Mouse (Mus musculus) embryonic facial prominence, embryonic 12.5 days (tissue): Measurements from ENCODE around the gene Abhd17c. TPM values are rescaled to one million over a fixed set of nuclear protein-coding genes. Genes with fewer than 3 reads are reported as not detected.
"Not testable (repeated sequence)": the region's sequence is repeated elsewhere in the genome, so short reads cannot be mapped to it uniquely, and the experiment has no call there.

Experiments used
- ATAC-seq: fragments of 200-750 bp; cut with Nextera tagmentation; 2 replicates; pipeline ENCODE4 v1.8.0; 2017; ENCODE audit not compliant: insufficient number of reproducible peaks, insufficient read depth, low FRiP score, low TSS enrichment
- H3K27ac ChIP-seq: fragments of 300-500 bp; sonication (generic); 2 replicates; pipeline ENCODE4 v1.5.1; 2016; ENCODE audit warnings: mild to moderate bottlenecking
- H3K27me3 ChIP-seq: fragments of 300-500 bp; sonication (generic); 2 replicates; pipeline ENCODE4 v1.6.1; 2016; ENCODE audit warnings: mild to moderate bottlenecking, moderate library complexity
- H3K36me3 ChIP-seq: fragments of 300-500 bp; sonication (generic); 2 replicates; pipeline ENCODE4 v1.6.1; 2016; ENCODE audit warnings: mild to moderate bottlenecking
- H3K4me1 ChIP-seq: fragments of 300-500 bp; sonication (generic); 2 replicates; pipeline ENCODE4 v1.6.1; 2016
- H3K4me2 ChIP-seq: fragments of 300-500 bp; sonication (generic); replicated peaks from 2 replicates; pipeline ENCODE4 v1.6.1; 2016; ENCODE audit warnings: mild to moderate bottlenecking, moderate library complexity
- H3K4me3 ChIP-seq: fragments of 300-500 bp; sonication (generic); 2 replicates; pipeline ENCODE4 v1.5.1; 2016; ENCODE audit warnings: mild to moderate bottlenecking
- H3K9ac ChIP-seq: fragments of 300-500 bp; sonication (generic); 2 replicates; pipeline ENCODE4 v1.6.1; 2016; ENCODE audit warnings: mild to moderate bottlenecking, moderate library complexity
- H3K9me3 ChIP-seq: fragments of 300-500 bp; sonication (generic); 2 replicates; pipeline ENCODE4 v1.6.1; 2016; ENCODE audit warnings: mild to moderate bottlenecking, moderate library complexity
- WGBS: fragments of 180-500 bp; shearing (Covaris S2); methylation state at CpG from one replicate; pipeline ENCODE4 v1.1.7; 2016; 5-methylcytosine and 5-hydroxymethylcytosine counted together
- polyA plus RNA-seq: library from polyadenylated mRNA; unstranded; fragments of >200 nt; fragmentation: Nextera tagmentation; extraction: Ambion mirVana; gene quantifications from 2 replicates; pipeline ENCODE4 v1.2.1, GENCODE M21; 2016

The Abhd17c gene
- polyA plus RNA-seq, 1 experiment from 2014 or later, result 61.9 TPM

GRCm38 (mm10) chr7:84135799-84136700, 15.6 kb downstream of the Abhd17c start:
- 66% methylated on average over 4 of the region's 4 CpGs for WGBS
- H3K27me3 ChIP-seq, result no peaks in the 10 kb centered on the region
- no peaks in the 10 kb centered on the region for H3K9me3 ChIP-seq
- no peak overlapping the region for H3K27ac ChIP-seq
- H3K4me3 ChIP-seq, result no peak overlapping the region
- no peak overlapping the region for H3K9ac ChIP-seq
- ATAC-seq, result no peak
- no peak overlapping the region for H3K4me2 ChIP-seq
- peaks cover 24% of the 10 kb centered on the region for H3K4me1 ChIP-seq
- H3K36me3 ChIP-seq, result no peaks in the 10 kb centered on the region

- no peak for ATAC-seq
- H3K4me1 ChIP-seq, result peaks cover 32% of the 10 kb centered on the region
These were observed 19.0 kb downstream of the Abhd17c start for GRCm38 (mm10) chr7:84132704-84133103.

GRCm38 (mm10) chr7:84131736-84132135, 20.0 kb downstream of the Abhd17c start:
- Histone ChIP-seq H3K36me3 (no peaks in the 10 kb centered on the region), H3K4me1 (peaks cover 32% of the 10 kb centered on the region), H3K9ac (no peak overlapping the region), H3K27ac (no peak overlapping the region), H3K9me3 (no peaks in the 10 kb centered on the region), H3K4me2 (no peak overlapping the region), H3K27me3 (no peaks in the 10 kb centered on the region), H3K4me3 (no peak overlapping the region)
- no peak for ATAC-seq
- WGBS, result 67% methylated on average over 4 of the region's 4 CpGs

More at GRCm38 (mm10) chr7:84132704-84133103, 19.0 kb downstream of the Abhd17c start:
- H3K36me3 ChIP-seq, result no peaks in the 10 kb centered on the region
- no peak overlapping the region for H3K27ac ChIP-seq
- 56% methylated on average over 1 of the region's 1 CpGs for WGBS
- no peak overlapping the region for H3K4me3 ChIP-seq
- H3K9me3 ChIP-seq, result no peaks in the 10 kb centered on the region
- no peaks in the 10 kb centered on the region for H3K27me3 ChIP-seq
- H3K9ac ChIP-seq, result no peak overlapping the region
- H3K4me2 ChIP-seq, result no peak overlapping the region

GRCm38 (mm10) chr7:84128661-84129060, 23.0 kb downstream of the Abhd17c start:
- no peaks in the 10 kb centered on the region for H3K27me3 ChIP-seq
- ATAC-seq, result peak; percentile 72; the same call in 1 of the 2 replicates
- 41% methylated on average over 8 of the region's 8 CpGs for WGBS
- no peak overlapping the region for H3K4me3 ChIP-seq
- no peaks in the 10 kb centered on the region for H3K9me3 ChIP-seq
- H3K27ac ChIP-seq, result peak overlapping the region; percentile 37; the same call in 1 of the 2 replicates
- H3K36me3 ChIP-seq, result no peaks in the 10 kb centered on the region
- no peak overlapping the region for H3K9ac ChIP-seq
- H3K4me2 ChIP-seq, result no peak overlapping the region
- H3K4me1 ChIP-seq, result peaks cover 29% of the 10 kb centered on the region

- Histone ChIP-seq H3K4me2 (no peak overlapping the region), H3K27ac (no peak overlapping the region), H3K4me3 (no peak overlapping the region), H3K9ac (no peak overlapping the region), H3K9me3 (no peaks in the 10 kb centered on the region), H3K4me1 (peaks cover 32% of the 10 kb centered on the region), H3K27me3 (no peaks in the 10 kb centered on the region), H3K36me3 (no peaks in the 10 kb centered on the region)
- ATAC-seq, result no peak
- WGBS, result 88% methylated on average over 1 of the region's 1 CpGs
These were observed 26.0 kb downstream of the Abhd17c start for GRCm38 (mm10) chr7:84125730-84126129.

GRCm38 (mm10) chr7:84123651-84124050, 28.0 kb downstream of the Abhd17c start:
- H3K36me3 ChIP-seq, H3K27me3 ChIP-seq, H3K9ac ChIP-seq, H3K27ac ChIP-seq, H3K9me3 ChIP-seq, H3K4me2 ChIP-seq, H3K4me3 ChIP-seq, ATAC-seq: not testable (repeated sequence)
- peaks cover 35% of the 10 kb centered on the region for H3K4me1 ChIP-seq
- 80% methylated on average over 4 of the region's 4 CpGs for WGBS

GRCm38 (mm10) chr7:84121778-84122177, 29.9 kb downstream of the Abhd17c start:
- WGBS, result 86% methylated on average over 3 of the region's 3 CpGs

GRCm38 (mm10) chr7:84120142-84120760, 31.4 kb downstream of the Abhd17c start:
- WGBS, result 60% methylated on average over 5 of the region's 5 CpGs
- H3K27me3 ChIP-seq, result no peaks in the 10 kb centered on the region
- 0 out of 2 replicates have a peak overlapping the region, but pooled peaks have one; percentile 41 for H3K27ac ChIP-seq
- H3K4me1 ChIP-seq, result peaks cover 45% of the 10 kb centered on the region
- no peak overlapping the region for H3K4me3 ChIP-seq
- no peak overlapping the region for H3K9ac ChIP-seq
- H3K9me3 ChIP-seq, result no peaks in the 10 kb centered on the region
- no peaks in the 10 kb centered on the region for H3K36me3 ChIP-seq
- no peak overlapping the region for H3K4me2 ChIP-seq
- ATAC-seq, result no peak

More at GRCm38 (mm10) chr7:84121778-84122177, 29.9 kb downstream of the Abhd17c start:
- H3K4me3 ChIP-seq, result no peak overlapping the region
- no peak overlapping the region for H3K9ac ChIP-seq
- H3K4me2 ChIP-seq, result no peak overlapping the region
- H3K27ac ChIP-seq, result no peak overlapping the region
- H3K9me3 ChIP-seq, result no peaks in the 10 kb centered on the region
- H3K4me1 ChIP-seq, result peaks cover 41% of the 10 kb centered on the region
- no peaks in the 10 kb centered on the region for H3K36me3 ChIP-seq
- no peak for ATAC-seq
- no peaks in the 10 kb centered on the region for H3K27me3 ChIP-seq

GRCm38 (mm10) chr7:84119216-84120105, 32.2 kb downstream of the Abhd17c start:
- Histone ChIP-seq H3K4me1 (peaks cover 45% of the 10 kb centered on the region), H3K9me3 (no peaks in the 10 kb centered on the region), H3K27ac (no peak overlapping the region), H3K4me2 (no peak overlapping the region), H3K27me3 (no peaks in the 10 kb centered on the region), H3K36me3 (no peaks in the 10 kb centered on the region), H3K9ac (no peak overlapping the region), H3K4me3 (no peak overlapping the region)
- WGBS, result 71% methylated on average over 12 of the region's 12 CpGs
- ATAC-seq, result no peak

GRCm38 (mm10) chr7:84117543-84118122, 34.1 kb downstream of the Abhd17c start:
- H3K9ac ChIP-seq, result no peak overlapping the region
- peaks cover 44% of the 10 kb centered on the region for H3K4me1 ChIP-seq
- no peak overlapping the region for H3K4me2 ChIP-seq
- no peaks in the 10 kb centered on the region for H3K27me3 ChIP-seq
- 0 out of 2 replicates have a peak, but pooled peaks cover 7% of the 10 kb centered on the region for H3K36me3 ChIP-seq
- no peak overlapping the region for H3K4me3 ChIP-seq
- WGBS, result 79% methylated on average over 6 of the region's 6 CpGs
- no peak for ATAC-seq
- H3K9me3 ChIP-seq, result no peaks in the 10 kb centered on the region
- no peak overlapping the region for H3K27ac ChIP-seq
